Mouse (Mus musculus): ENCODE data around the gene Cdc42ep5. TPM values are rescaled to one million over a fixed set of nuclear protein-coding genes. Genes with fewer than 3 reads are reported as not detected.

Cdc42ep5 gene
- polyA plus RNA-seq, 1 experiment = 14.3 TPM

GRCm38 (mm10) chr7:4122076-4122768 is 42.4 kb downstream of the Cdc42ep5 start:
- TF ChIP-seq GATA1 (IDR thresholded peaks at IDR 0.05; ENCODE audit: low read length) = no peak

GRCm38 (mm10) chr7:4119976-4120921 is 44.4 kb downstream of the Cdc42ep5 start:
- no peak for TF ChIP-seq GATA1 (IDR thresholded peaks at IDR 0.05; ENCODE audit: low read length)

GRCm38 (mm10) chr7:4119344-4119902 is 45.2 kb downstream of the Cdc42ep5 start, which contains the start of gene Ttyh1:
Gene Ttyh1 (plus strand): TSS chr7:4119408.
- no peak for TF ChIP-seq GATA1 (IDR thresholded peaks at IDR 0.05; ENCODE audit: low read length)

- TF ChIP-seq GATA1 (IDR thresholded peaks at IDR 0.05; ENCODE audit: low read length) = no peak
Measured at GRCm38 (mm10) chr7:4117050-4117814, 47.4 kb downstream of the Cdc42ep5 start.

GRCm38 (mm10) chr7:4111766-4112165 is 52.9 kb downstream of the Cdc42ep5 start:
- no peak for TF ChIP-seq GATA1 (IDR thresholded peaks at IDR 0.05; ENCODE audit: low read length)

GRCm38 (mm10) chr7:4103411-4103810 is 61.2 kb downstream of the Cdc42ep5 start:
- TF ChIP-seq GATA1 (IDR thresholded peaks at IDR 0.05; ENCODE audit: low read length) = no peak

Other genes starting within 250 kb of the Cdc42ep5 start
- not detected in 2 replicates for gene Lilra6, start 249.4 kb downstream of the Cdc42ep5 start, polyA plus RNA-seq (2012)
- gene Lair1, start 101.7 kb downstream of the Cdc42ep5 start, polyA plus RNA-seq (2012) = 0.01 TPM in 1 of 2 replicates, not detected in the other
- not detected in 2 replicates for gene Ttyh1, start 45.5 kb downstream of the Cdc42ep5 start, polyA plus RNA-seq (2012)
- 149 and 188 TPM in 2 replicates for gene Leng8, start 27.8 kb downstream of the Cdc42ep5 start, polyA plus RNA-seq (2012)
- 3.7 and 5.7 TPM in 2 replicates for gene Leng9, start 14.5 kb downstream of the Cdc42ep5 start, polyA plus RNA-seq (2012)
- not detected in 2 replicates for gene Lilra5, start 72.9 kb upstream of the Cdc42ep5 start, polyA plus RNA-seq (2012)
- not detected in 2 replicates for gene Ncr1, start 172.9 kb upstream of the Cdc42ep5 start, polyA plus RNA-seq (2012)
- gene Gp6, start 232.9 kb upstream of the Cdc42ep5 start, polyA plus RNA-seq (2012) = not detected in 2 replicates

All from G1E-ER4 (cell line).